Mouse (Mus musculus): Measurements from ENCODE around the gene Aoc1. TPM values are rescaled to one million over a fixed set of nuclear protein-coding genes. Genes with fewer than 3 reads are reported as not detected.
"Not testable (repeated sequence)": the region's sequence is repeated elsewhere in the genome, so short reads cannot be mapped to it uniquely, and the experiment has no call there.

The Aoc1 gene
- total and polyA plus RNA-seq, 2 experiments: 0.09 to 0.17 TPM

DNA sequence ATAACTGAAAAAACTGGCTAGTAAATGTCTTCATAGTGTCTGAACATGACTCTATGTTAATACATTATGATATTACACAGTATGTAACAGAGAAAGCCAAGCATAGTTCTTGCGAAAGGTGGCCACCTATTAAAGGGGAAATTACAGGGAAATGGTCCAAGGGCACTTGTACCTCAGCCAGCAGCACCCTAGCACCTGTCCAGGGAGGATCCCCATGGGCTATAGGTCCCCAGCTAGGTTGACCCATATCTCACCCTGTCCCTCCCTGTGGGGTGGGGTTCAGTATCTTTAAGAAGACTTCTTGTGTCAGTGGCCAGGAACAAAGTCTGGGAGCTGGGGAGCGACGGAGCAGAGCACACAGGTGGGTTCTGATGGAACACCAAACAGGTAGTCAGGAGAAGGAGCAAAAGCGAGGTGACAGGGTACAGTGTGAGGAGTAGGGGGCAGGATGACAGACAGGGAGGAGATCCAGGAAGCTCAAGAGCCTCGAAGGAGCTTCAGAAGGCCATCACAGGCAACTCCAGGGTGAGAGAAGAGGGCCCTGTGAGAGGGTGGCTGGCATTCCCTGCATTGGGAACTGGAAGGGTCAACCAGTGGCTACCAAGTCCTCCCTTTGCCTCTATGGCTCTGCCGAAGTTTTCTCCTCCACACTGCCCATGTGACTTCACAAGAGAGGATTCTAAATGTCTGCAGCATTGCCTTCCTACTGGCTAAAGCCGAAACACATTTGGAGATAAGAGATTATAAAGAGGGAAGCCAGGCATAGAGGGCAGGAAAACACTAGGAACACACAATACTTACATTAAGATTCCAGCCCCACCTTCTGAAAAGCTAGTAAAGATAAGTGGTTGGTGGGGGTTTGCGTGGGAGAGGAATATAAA lies 22.5 kb downstream of the Aoc1 start:
- peak; percentile 53 for DNase-seq (ENCODE audit: extremely low read depth, low read depth, low spot score)
- peak overlapping the region; percentile 45 for H3K27ac ChIP-seq (replicated peaks; ENCODE audit: insufficient read depth, low read depth, low read length)
- H3K36me3 ChIP-seq (ENCODE audit: control insufficient read depth, insufficient read depth, low read length): no peaks in the 10 kb centered on the region
- no peak overlapping the region for H3K9ac ChIP-seq (ENCODE audit: low read depth, low read length)
- no peak overlapping the region for H3K4me3 ChIP-seq (ENCODE audit: insufficient read depth, low read depth, low read length)
- WGBS: 65% methylated on average over 8 of the region's 8 CpGs
- H3K79me2 ChIP-seq (ENCODE audit: control insufficient read depth, insufficient read depth, low read length): no peaks in the 10 kb centered on the region
- TF ChIP-seq CTCF (IDR thresholded peaks at IDR 0.05; ENCODE audit: low read depth, low read length): no peak
- TF ChIP-seq POLR2A (IDR thresholded peaks at IDR 0.05; ENCODE audit: extremely low read depth, insufficient read depth, low read length): no peak
- H3K27me3 ChIP-seq (ENCODE audit: control insufficient read depth, insufficient read depth, low read length): no peaks in the 10 kb centered on the region
- peaks cover 11% of the 10 kb centered on the region for H3K4me1 ChIP-seq (ENCODE audit: control insufficient read depth, insufficient read depth, low read length)

DNA sequence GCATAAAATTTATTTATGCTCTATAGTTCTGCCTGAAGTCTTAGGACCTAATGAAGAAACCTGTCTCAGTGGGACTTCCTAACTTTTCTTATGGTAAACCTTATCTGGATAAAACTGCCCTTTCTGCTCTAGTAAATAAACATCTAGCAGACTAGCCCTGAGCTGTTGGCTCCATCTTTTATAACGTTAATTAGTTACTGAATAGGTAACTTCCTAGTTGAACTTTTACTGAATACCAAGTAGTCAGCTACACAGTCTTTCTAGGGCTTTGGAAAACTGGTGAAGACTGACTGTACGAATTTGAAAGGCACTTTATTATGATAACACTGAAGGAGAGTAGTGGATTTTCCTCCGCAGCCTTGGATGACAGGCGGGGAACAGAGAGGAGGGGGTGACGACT lies 23.2 kb downstream of the Aoc1 start:
- H3K9ac ChIP-seq (ENCODE audit: low read depth, low read length): no peak overlapping the region
- peak; percentile 89 for DNase-seq (ENCODE audit: extremely low read depth, low read depth, low spot score)
- WGBS: 32% methylated on average over 5 of the region's 5 CpGs
- peaks cover 11% of the 10 kb centered on the region for H3K4me1 ChIP-seq (ENCODE audit: control insufficient read depth, insufficient read depth, low read length)
- no peak overlapping the region for H3K4me3 ChIP-seq (ENCODE audit: insufficient read depth, low read depth, low read length)
- H3K27ac ChIP-seq (replicated peaks; ENCODE audit: insufficient read depth, low read depth, low read length): peak overlapping the region; percentile 71; the same call in 1 of the 2 replicates
- TF ChIP-seq CTCF (IDR thresholded peaks at IDR 0.05; ENCODE audit: low read depth, low read length): no peak
- no peak for TF ChIP-seq POLR2A (IDR thresholded peaks at IDR 0.05; ENCODE audit: extremely low read depth, insufficient read depth, low read length)
- no peaks in the 10 kb centered on the region for H3K36me3 ChIP-seq (ENCODE audit: control insufficient read depth, insufficient read depth, low read length)
- no peaks in the 10 kb centered on the region for H3K79me2 ChIP-seq (ENCODE audit: control insufficient read depth, insufficient read depth, low read length)
- no peaks in the 10 kb centered on the region for H3K27me3 ChIP-seq (ENCODE audit: control insufficient read depth, insufficient read depth, low read length)

GRCm38 (mm10) chr6:48896956-48897355 lies 24.3 kb downstream of the Aoc1 start:
- Histone ChIP-seq H3K4me3 (ENCODE audit: insufficient read depth, low read depth, low read length) (no peak overlapping the region), H3K36me3 (ENCODE audit: control insufficient read depth, insufficient read depth, low read length) (no peaks in the 10 kb centered on the region), H3K27ac (replicated peaks; ENCODE audit: insufficient read depth, low read depth, low read length) (no peak overlapping the region), H3K9ac (ENCODE audit: low read depth, low read length) (no peak overlapping the region), H3K4me1 (ENCODE audit: control insufficient read depth, insufficient read depth, low read length) (peaks cover 13% of the 10 kb centered on the region), H3K27me3 (ENCODE audit: control insufficient read depth, insufficient read depth, low read length) (no peaks in the 10 kb centered on the region), H3K79me2 (ENCODE audit: control insufficient read depth, insufficient read depth, low read length) (no peaks in the 10 kb centered on the region)
- WGBS: 88% methylated on average over 5 of the region's 5 CpGs
- TF ChIP-seq CTCF (IDR thresholded peaks at IDR 0.05; ENCODE audit: low read depth, low read length) (no peak), POLR2A (IDR thresholded peaks at IDR 0.05; ENCODE audit: extremely low read depth, insufficient read depth, low read length) (no peak)
- DNase-seq (ENCODE audit: extremely low read depth, low read depth, low spot score): no peak

- not testable (repeated sequence) for H3K4me1 ChIP-seq (ENCODE audit: control insufficient read depth, insufficient read depth, low read length); H3K27me3 ChIP-seq (ENCODE audit: control insufficient read depth, insufficient read depth, low read length); H3K4me3 ChIP-seq (ENCODE audit: insufficient read depth, low read depth, low read length); H3K36me3 ChIP-seq (ENCODE audit: control insufficient read depth, insufficient read depth, low read length); H3K9ac ChIP-seq (ENCODE audit: low read depth, low read length); H3K79me2 ChIP-seq (ENCODE audit: control insufficient read depth, insufficient read depth, low read length)
- WGBS: 22% methylated on average over 11 of the region's 11 CpGs
- H3K27ac ChIP-seq (replicated peaks; ENCODE audit: insufficient read depth, low read depth, low read length): peak overlapping the region; percentile 23; the same call in 1 of the 2 replicates
- peak; percentile 98 for DNase-seq (ENCODE audit: extremely low read depth, low read depth, low spot score)
Measured at GRCm38 (mm10) chr6:48901316-48901715, 28.6 kb downstream of the Aoc1 start.

- TF ChIP-seq POLR2A (IDR thresholded peaks at IDR 0.05; ENCODE audit: extremely low read depth, insufficient read depth, low read length): no peak
- TF ChIP-seq CTCF (IDR thresholded peaks at IDR 0.05; ENCODE audit: low read depth, low read length): no peak
- no peaks in the 10 kb centered on the region for H3K36me3 ChIP-seq (ENCODE audit: control insufficient read depth, insufficient read depth, low read length)
- WGBS: 44% methylated on average over 17 of the region's 17 CpGs
Measured at GRCm38 (mm10) chr6:48902511-48903406, 30.1 kb downstream of the Aoc1 start.

More at GRCm38 (mm10) chr6:48902511-48903406, 30.1 kb downstream of the Aoc1 start:
- DNase-seq (ENCODE audit: extremely low read depth, low read depth, low spot score): peak; percentile 93
- Histone ChIP-seq H3K27ac (replicated peaks; ENCODE audit: insufficient read depth, low read depth, low read length) (peak overlapping the region; percentile 92), H3K27me3 (ENCODE audit: control insufficient read depth, insufficient read depth, low read length) (no peaks in the 10 kb centered on the region), H3K79me2 (ENCODE audit: control insufficient read depth, insufficient read depth, low read length) (no peaks in the 10 kb centered on the region), H3K4me1 (ENCODE audit: control insufficient read depth, insufficient read depth, low read length) (peaks cover 6% of the 10 kb centered on the region), H3K9ac (ENCODE audit: low read depth, low read length) (peak overlapping the region; percentile 77), H3K4me3 (ENCODE audit: insufficient read depth, low read depth, low read length) (peak overlapping the region; percentile 57)
